In genomic region chr15:103302341-103303021, GRCm38 (mm10) we compare ENCODE assay signal across 10 mouse cellular contexts. TPM values are rescaled to one million over a fixed set of nuclear protein-coding genes. Genes with fewer than 3 reads are reported as not detected.
DNase-seq lines count a peak whose midpoint lies in the region; ATAC-seq and TF ChIP-seq lines count a peak whose summit lies in the region.
"Had no signal": no experiment of that assay in that cellular context is flagged by ENCODE, and none has a peak within 500 bp of the region (broad histone marks: within the 10 kb centered on the region; RNA-seq: fewer than 3 reads in every experiment).

No protein-coding gene starts in this region.

- TF ChIP-seq CTCF in midbrain, postnatal 0 days (IDR thresholded peaks at IDR 0.05), result no peak

- peak overlapping the region; percentile 63 for H3K27ac ChIP-seq in heart, embryonic 12.5 days (ENCODE audit: poor library complexity, severe bottlenecking)
- H3K27ac ChIP-seq in hindbrain, embryonic 14.5 days, result peak overlapping the region; percentile 98
- H3K27ac ChIP-seq in midbrain, postnatal 0 days (ENCODE audit: low read depth, low read length), result peak overlapping the region; percentile 97

- no peaks in the 10 kb centered on the region for H3K27me3 ChIP-seq in heart, embryonic 12.5 days (replicated peaks)
- no peaks in the 10 kb centered on the region for H3K27me3 ChIP-seq in hindbrain, embryonic 14.5 days (ENCODE audit: control insufficient read depth, insufficient read depth, low read length)
- H3K27me3 ChIP-seq in midbrain, postnatal 0 days (ENCODE audit: insufficient read depth, low read length), result no peaks in the 10 kb centered on the region

- peaks cover 20% of the 10 kb centered on the region for H3K36me3 ChIP-seq in heart, embryonic 12.5 days
- H3K36me3 ChIP-seq in hindbrain, embryonic 14.5 days (replicated peaks; ENCODE audit: control insufficient read depth, insufficient read depth), result no peaks in the 10 kb centered on the region; the same call in 1 of the 2 replicates
- H3K36me3 ChIP-seq in midbrain, postnatal 0 days (ENCODE audit: insufficient read depth, low read length), result peaks cover 6% of the 10 kb centered on the region; the same call in 1 of the 2 replicates

- H3K4me2 ChIP-seq in heart, embryonic 12.5 days, result no peak overlapping the region
- no peak overlapping the region for H3K4me2 ChIP-seq in hindbrain, embryonic 14.5 days (replicated peaks)
- no peak overlapping the region for H3K4me2 ChIP-seq in midbrain, postnatal 0 days (ENCODE audit: low read depth, low read length, poor library complexity, severe bottlenecking)

- H3K4me3 ChIP-seq in heart, embryonic 12.5 days, result no peak overlapping the region
- H3K4me3 ChIP-seq in hindbrain, embryonic 14.5 days (replicated peaks; ENCODE audit: low read length), result no peak overlapping the region
- H3K4me3 ChIP-seq in midbrain, postnatal 0 days (ENCODE audit: low read depth, low read length), result no peak overlapping the region
- H3K4me3 ChIP-seq: megakaryocyte, embryonic 14.5 days had no signal

- peaks cover 68% of the 10 kb centered on the region for H3K4me1 ChIP-seq in heart, embryonic 12.5 days (replicated peaks)
- H3K4me1 ChIP-seq in hindbrain, embryonic 14.5 days (replicated peaks; ENCODE audit: control insufficient read depth, insufficient read depth, low read length), result peaks cover 86% of the 10 kb centered on the region
- peaks cover 54% of the 10 kb centered on the region for H3K4me1 ChIP-seq in midbrain, postnatal 0 days (ENCODE audit: insufficient read depth, low read length)

- H3K9ac ChIP-seq in heart, embryonic 12.5 days, result 0 out of 2 replicates have a peak overlapping the region, but pooled peaks have one; percentile 28
- H3K9ac ChIP-seq in hindbrain, embryonic 14.5 days, result peak overlapping the region; percentile 39; the same call in 1 of the 2 replicates
- peak overlapping the region; percentile 34; the same call in 1 of the 2 replicates for H3K9ac ChIP-seq in midbrain, postnatal 0 days (replicated peaks; ENCODE audit: low read length, poor library complexity, severe bottlenecking)

- no peaks in the 10 kb centered on the region for H3K9me3 ChIP-seq in heart, embryonic 12.5 days (replicated peaks)
- no peaks in the 10 kb centered on the region for H3K9me3 ChIP-seq in hindbrain, embryonic 14.5 days (ENCODE audit: control insufficient read depth, low read length)
- H3K9me3 ChIP-seq in midbrain, postnatal 0 days (ENCODE audit: low read length), result no peaks in the 10 kb centered on the region
- H3K9me3 ChIP-seq: megakaryocyte, embryonic 14.5 days had no signal

- DNase-seq in heart, adult 8-10 months (ENCODE audit: low spot score), result no peak
- DNase-seq in embryo, embryonic 9.5 days (ENCODE audit: extremely low spot score), result peak; percentile 76
- no peak for DNase-seq in hindbrain, embryonic 14.5 days (ENCODE audit: low spot score)
- DNase-seq in midbrain, postnatal 0 days (ENCODE audit: low spot score), result no peak
- DNase-seq in adrenal gland, adult (ENCODE audit: inconsistent age in 2 of 2, low spot score in 1 of 2), result no peak
- no peak for DNase-seq in urinary bladder, postnatal 10 days (ENCODE audit: low spot score)
- DNase-seq: spleen, adult 18-20 months had no signal

- no peak for ATAC-seq in heart, embryonic 12.5 days (ENCODE audit: insufficient number of reproducible peaks, low FRiP score)
- no peak for ATAC-seq in hindbrain, embryonic 14.5 days (ENCODE audit: low FRiP score)
- ATAC-seq in midbrain, postnatal 0 days (ENCODE audit: low FRiP score), result no peak
- ATAC-seq in megakaryocyte-erythroid progenitor cell, adult 5-6 weeks (replicated peaks; ENCODE audit: low FRiP score, low TSS enrichment, poor library complexity, severe bottlenecking), result no peak

- 55% methylated on average over 6 of the region's 6 CpGs for WGBS in heart, embryonic 12.5 days
- WGBS in hindbrain, embryonic 14.5 days, result 36% methylated on average over 6 of the region's 6 CpGs
- WGBS in midbrain, postnatal 0 days, result 45% methylated on average over 6 of the region's 6 CpGs

RNA-seq across cellular contexts. Expression of gene Gpr84, which starts 7.9 kb away (rescaled TPM):
- 0.17 and 0.29 TPM in 2 replicates for polyA plus RNA-seq in heart, embryonic 12.5 days (2016; fragmentation: Nextera tagmentation; extraction: Ambion mirVana)
- not detected for total RNA-seq in heart, adult 8-10 months (2022)
- 0.12 and 0.39 TPM in 2 replicates for polyA plus RNA-seq in hindbrain, embryonic 14.5 days (2014; fragmentation: Nextera tagmentation; extraction: Ambion mirVana)
- total RNA-seq in midbrain, postnatal 0 days (2014; rRNA removed), result 0.27 TPM in 1 of 2 replicates, not detected in the other
- polyA plus RNA-seq in midbrain, postnatal 0 days (2015; fragmentation: Nextera tagmentation; extraction: Ambion mirVana), result 0.29 and 0.37 TPM in 2 replicates
- total RNA-seq in megakaryocyte-erythroid progenitor cell, adult 5-6 weeks (2014; fragmentation: Nextera tagmentation), result 0.49 TPM in 1 of 2 replicates, not detected in the other
- total RNA-seq in megakaryocyte-erythroid progenitor cell, adult 5-6 weeks (2017), result 0.34 and 1.3 TPM in 2 replicates

RNA-seq across cellular contexts. Expression of gene Copz1, which starts 30.0 kb away (rescaled TPM):
- polyA plus RNA-seq in heart, embryonic 12.5 days (2016; fragmentation: Nextera tagmentation; extraction: Ambion mirVana), result 166 TPM in 2 replicates
- total RNA-seq in heart, adult 8-10 months (2022), result 10 to 100 TPM; 48.9 to 55.0 (median 49.4) TPM
- 214 and 220 TPM in 2 replicates for polyA plus RNA-seq in hindbrain, embryonic 14.5 days (2014; fragmentation: Nextera tagmentation; extraction: Ambion mirVana)
- 127 and 151 TPM in 2 replicates for total RNA-seq in midbrain, postnatal 0 days (2014; rRNA removed)
- polyA plus RNA-seq in midbrain, postnatal 0 days (2015; fragmentation: Nextera tagmentation; extraction: Ambion mirVana), result 178 and 184 TPM in 2 replicates
- 218 and 249 TPM in 2 replicates for total RNA-seq in megakaryocyte-erythroid progenitor cell, adult 5-6 weeks (2014; fragmentation: Nextera tagmentation)
- 53.9 and 91.2 TPM in 2 replicates for total RNA-seq in megakaryocyte-erythroid progenitor cell, adult 5-6 weeks (2017)

RNA-seq across cellular contexts. Expression of gene Zfp385a, which starts 37.4 kb away (rescaled TPM):
- 9.2 and 10.3 TPM in 2 replicates for polyA plus RNA-seq in heart, embryonic 12.5 days (2016; fragmentation: Nextera tagmentation; extraction: Ambion mirVana)
- 1 to 10 TPM; 6.7 to 9.5 (median 8.8) TPM for total RNA-seq in heart, adult 8-10 months (2022)
- 25.7 and 25.9 TPM in 2 replicates for polyA plus RNA-seq in hindbrain, embryonic 14.5 days (2014; fragmentation: Nextera tagmentation; extraction: Ambion mirVana)
- 22.0 and 26.5 TPM in 2 replicates for total RNA-seq in midbrain, postnatal 0 days (2014; rRNA removed)
- 26.9 and 28.8 TPM in 2 replicates for polyA plus RNA-seq in midbrain, postnatal 0 days (2015; fragmentation: Nextera tagmentation; extraction: Ambion mirVana)
- total RNA-seq in megakaryocyte-erythroid progenitor cell, adult 5-6 weeks (2014; fragmentation: Nextera tagmentation), result 23.4 and 28.7 TPM in 2 replicates
- 1.7 and 2.1 TPM in 2 replicates for total RNA-seq in megakaryocyte-erythroid progenitor cell, adult 5-6 weeks (2017)

RNA-seq across cellular contexts. Expression of gene Nfe2, which starts 44.3 kb away (rescaled TPM):
- polyA plus RNA-seq in heart, embryonic 12.5 days (2016; fragmentation: Nextera tagmentation; extraction: Ambion mirVana), result 12.1 and 12.4 TPM in 2 replicates
- total RNA-seq in heart, adult 8-10 months (2022), result 1 to 10 TPM in 2 of 4 experiments, under 1 TPM in 2; 0.31 to 2.6 (median 0.88) TPM
- polyA plus RNA-seq in hindbrain, embryonic 14.5 days (2014; fragmentation: Nextera tagmentation; extraction: Ambion mirVana), result 0.90 and 1.1 TPM in 2 replicates
- total RNA-seq in midbrain, postnatal 0 days (2014; rRNA removed), result 0.99 and 3.2 TPM in 2 replicates
- 0.26 and 0.32 TPM in 2 replicates for polyA plus RNA-seq in midbrain, postnatal 0 days (2015; fragmentation: Nextera tagmentation; extraction: Ambion mirVana)
- 145 and 147 TPM in 2 replicates for total RNA-seq in megakaryocyte-erythroid progenitor cell, adult 5-6 weeks (2014; fragmentation: Nextera tagmentation)
- 124 and 142 TPM in 2 replicates for total RNA-seq in megakaryocyte-erythroid progenitor cell, adult 5-6 weeks (2017)
